Mouse (Mus musculus) right cerebral cortex, adult 18-20 months (tissue): ENCODE data around the gene Opn3.
A peak's percentile ranks its signal among the peaks of the same experiment; 100 is the strongest.

ENCODE experiments used
- DNase-seq: peaks from one replicate; pipeline ENCODE4 v3.0.0; 2022; ENCODE audit warnings: mixed read lengths

The Opn3 gene

DNA sequence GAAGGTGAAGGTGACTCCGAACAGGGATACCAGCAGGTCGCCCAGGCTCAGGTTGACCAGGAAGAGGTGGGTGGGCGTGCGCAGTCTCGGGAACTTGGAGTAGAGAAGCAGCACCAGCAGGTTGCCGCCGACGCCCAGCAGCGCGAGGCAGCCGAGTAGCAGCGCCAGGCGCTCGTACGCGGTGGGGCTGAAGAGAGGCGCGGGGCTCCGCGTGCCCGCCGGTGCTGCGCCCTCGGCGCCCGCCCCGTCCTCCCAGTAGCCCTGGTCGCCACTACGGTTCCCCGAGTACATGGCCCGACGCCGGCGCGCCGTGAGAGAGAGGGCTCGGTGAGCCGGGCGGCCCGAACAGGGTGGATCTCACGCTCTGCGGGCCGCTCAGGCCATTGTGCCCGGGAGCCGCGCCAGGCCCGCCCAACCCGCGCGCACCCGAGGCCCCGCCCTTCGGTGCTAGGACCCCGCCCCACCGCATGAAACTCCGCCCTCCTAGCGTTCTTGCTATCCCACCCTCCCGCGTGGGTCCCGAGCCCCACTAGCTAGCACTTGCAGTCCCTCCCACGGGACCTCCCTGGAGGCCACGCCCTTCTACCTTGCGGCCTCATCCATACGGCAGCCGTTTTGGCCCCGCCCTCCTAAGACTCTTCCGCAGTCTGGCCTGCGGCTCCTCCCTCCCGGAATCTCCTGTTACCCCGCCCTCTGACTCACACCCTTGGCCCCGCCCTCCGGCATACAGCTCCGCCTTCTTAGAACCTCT lies at the start of gene Opn3, which contains the start of gene Chml:
Gene Opn3, minus strand, starts transcription at position 531 of the 751 bp plus-strand sequence.
Gene Chml, minus strand, starts transcription at position 656 of the 751 bp plus-strand sequence.
- DNase-seq: peak; percentile 98

DNA sequence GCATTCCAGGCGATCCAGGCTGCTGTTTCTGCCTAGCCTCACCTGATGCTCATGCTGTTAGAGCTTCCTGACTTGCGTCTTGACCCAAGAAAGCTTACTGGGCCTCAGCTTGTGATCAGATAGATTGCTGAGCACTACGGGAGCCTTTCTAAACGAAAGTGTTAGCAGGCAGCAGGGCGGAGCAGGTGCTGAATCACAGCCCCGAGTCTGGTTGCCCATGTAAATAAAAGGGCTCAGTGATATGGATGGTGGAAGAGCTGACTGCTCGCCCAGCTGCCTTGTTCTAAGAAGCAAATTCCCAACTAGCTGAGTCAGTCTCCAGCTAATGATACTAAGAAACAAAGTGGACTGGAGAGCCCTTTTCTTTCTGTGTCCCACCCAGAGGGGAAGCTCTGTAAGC lies 33.2 kb upstream of the Opn3 start:
- DNase-seq: no peak

DNA sequence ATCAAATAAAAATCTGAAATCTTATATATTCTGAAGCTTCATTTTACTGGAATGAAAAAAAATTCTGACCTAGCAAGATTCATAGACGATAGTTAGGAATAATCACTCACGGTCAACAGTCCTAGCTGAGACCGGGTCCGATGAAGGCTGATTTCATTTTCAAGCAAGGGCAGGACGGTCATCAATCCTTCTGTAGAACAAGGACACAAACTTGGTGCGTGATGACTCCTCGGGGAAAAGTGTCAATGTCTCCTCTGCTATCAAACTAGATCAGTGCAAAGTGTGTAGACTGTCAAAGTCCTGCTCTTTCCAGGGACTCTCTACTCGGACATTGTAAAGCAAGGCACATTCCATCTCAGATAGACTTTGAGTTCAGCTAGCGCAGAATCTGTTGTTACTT lies 24.3 kb upstream of the Opn3 start:
- no peak for DNase-seq

DNA sequence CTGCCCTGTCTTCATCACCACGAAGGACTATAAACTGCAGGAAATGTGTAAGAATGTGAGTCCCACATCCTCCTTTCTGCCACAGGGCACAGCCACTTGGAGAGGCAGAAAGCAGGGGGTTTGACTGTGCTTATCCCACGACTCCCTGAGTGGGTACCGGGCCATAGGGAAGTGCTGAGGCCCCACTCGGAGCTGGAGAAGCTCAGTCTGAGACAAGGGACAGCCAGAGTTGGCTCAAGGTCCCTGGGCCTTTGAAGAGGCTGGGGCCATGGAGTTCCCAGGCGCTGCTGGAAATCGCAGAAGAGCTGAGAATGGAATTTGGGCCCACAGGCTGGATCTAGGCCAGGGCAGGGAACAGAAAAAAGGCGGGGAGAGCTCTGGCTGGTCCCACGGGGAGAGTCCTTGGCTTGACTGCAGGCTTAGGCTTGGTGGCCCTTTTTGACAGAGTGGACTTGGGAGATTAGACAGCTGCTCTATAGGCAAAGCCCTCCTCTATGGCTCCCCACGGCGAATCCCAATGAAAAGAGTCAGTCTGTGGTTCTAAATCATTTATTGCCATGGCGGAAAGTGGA lies 19.8 kb upstream of the Opn3 start:
- no peak for DNase-seq

DNA sequence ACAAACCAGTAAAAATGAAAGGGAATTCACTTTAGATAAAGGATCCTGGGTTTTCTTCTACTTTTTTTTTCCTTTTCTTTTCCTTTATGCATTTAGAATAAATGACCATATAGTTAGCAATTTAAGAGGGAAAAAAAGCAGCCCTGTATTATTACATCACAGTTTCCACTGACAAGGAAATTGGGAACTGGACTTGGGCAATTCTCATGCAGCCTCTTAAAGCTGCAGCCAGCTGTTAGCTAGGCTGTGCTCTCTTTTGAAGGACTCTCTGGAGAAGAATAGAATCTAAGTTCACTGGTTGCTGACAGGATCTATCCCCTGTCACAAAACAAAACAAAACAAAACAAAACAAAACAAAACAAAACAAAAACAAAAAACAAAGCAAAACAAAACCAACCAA lies 15.4 kb upstream of the Opn3 start:
- no peak for DNase-seq

DNA sequence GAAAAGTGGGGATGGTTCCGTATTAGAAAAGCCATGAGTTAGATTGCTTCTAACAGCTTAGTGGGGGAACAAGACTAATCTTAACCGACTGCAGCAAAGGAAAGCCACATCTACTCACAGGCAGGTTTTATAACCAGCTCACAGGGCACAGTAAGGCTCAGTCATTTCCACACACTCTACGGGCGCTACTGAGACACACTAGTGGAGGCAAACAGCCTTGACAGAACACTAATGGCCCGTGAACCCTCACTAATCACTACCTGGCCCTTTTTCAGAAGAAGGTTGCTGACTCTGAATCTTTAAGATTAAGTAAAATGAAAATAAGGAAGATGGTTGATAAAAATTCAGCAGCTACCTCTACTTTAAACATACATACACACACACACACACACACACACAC lies 15.0 kb upstream of the Opn3 start:
- no peak for DNase-seq

DNA sequence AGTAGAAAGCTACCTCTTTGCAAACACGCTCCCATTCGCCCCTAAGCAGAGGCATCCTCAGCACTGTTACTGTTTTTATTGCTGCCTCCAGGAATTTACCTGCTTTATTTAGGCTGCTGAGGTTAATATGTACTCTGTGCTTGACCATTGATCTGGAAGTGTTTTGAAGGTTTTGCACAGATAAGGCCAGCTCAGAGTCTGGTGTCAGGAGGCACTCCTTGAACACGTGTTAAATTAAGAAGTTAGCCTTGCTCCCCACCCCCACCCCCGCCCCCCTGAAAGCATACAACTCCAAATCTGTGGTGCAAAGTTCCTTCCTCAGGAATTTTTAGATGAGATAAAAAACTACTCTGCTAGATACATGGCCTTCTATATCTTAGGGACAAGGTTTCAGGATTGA lies 8.6 kb upstream of the Opn3 start:
- DNase-seq: no peak

DNA sequence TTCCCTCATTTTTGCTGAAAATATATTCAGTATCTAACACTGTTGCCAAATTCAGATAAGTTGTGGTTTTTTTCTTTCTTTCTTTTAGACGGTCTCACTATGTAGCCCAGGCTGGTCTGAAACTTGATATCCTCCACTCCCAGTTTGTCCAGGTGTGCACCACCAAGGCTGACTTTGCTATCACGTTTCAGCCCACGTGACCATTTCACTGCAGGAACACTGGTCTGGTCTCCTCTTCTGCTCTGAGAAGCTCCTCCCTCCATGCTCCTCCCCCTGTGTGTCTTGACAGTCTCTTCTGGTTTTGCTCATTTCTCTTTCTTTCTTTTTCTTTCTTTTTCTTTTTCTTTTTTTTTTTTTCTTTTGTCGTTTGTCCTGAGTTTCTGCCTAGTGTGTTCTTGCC lies 7.2 kb upstream of the Opn3 start:
- DNase-seq: no peak

DNA sequence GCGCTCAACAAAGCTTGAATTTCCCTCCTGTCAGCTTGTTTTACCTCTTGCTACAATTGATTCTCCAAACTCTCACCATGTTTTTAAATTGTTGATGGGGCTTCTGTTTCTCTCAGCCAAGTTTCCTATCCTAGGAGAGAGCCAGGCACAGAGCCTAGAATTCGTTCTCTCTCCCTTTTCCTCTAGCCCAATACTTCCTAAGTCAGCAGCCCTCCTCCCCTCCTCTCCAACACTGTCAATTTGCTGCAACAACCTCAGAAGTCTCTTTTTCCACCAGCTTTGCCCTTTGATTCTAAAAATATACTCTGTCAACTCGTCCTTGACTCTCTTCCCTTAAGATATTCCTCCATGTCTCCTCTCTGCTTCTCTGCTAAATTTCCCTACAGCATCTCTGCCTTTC lies 6.8 kb upstream of the Opn3 start:
- DNase-seq: no peak

DNA sequence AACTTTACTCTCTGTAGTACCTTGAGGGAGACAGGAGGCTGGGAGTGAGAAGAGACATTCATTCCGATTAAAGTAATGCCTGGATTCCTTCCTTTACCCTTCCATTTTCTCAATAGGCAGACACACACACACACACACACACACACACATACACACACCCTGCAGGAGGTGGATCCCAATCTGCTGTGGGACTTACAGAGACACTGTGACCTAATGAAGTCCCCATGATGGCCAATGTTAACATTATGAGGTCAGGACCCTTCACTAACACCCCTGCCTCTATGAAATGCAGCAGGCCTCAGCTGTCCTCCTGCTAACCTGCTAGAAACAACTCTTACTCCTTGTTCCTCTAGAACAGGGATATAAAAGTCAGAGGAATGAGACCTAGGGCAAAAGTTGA lies 5.7 kb upstream of the Opn3 start, which contains the start of gene Wdr64:
Gene Wdr64, plus strand, starts transcription at position 301 of the 400 bp plus-strand sequence.
- DNase-seq: no peak

DNA sequence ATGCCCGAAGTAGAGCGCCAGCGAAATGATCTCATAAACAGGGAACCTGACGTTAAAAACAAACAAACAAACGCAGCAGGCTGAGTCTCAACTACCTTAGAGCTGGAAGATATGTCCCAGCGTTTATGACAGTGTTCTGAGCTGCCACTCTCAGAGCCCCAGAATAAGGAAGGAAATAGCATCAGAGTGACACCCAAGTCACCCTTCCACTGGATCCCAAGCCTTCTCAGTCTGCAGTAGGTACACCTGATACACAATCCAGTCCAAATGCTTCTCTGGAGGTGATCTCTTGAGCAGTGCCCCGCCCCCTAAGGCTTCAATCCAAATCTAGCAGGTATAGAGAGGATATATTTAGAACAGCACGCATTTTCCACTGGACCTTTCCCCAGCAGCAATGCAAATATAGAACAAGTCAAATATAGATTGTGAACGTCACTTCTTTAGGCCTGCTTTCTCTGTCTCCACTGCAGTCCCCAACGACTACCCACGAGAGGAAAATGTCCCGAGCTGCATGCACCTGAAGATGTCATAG lies 919 bp upstream of the Opn3 start:
- no peak for DNase-seq

DNA sequence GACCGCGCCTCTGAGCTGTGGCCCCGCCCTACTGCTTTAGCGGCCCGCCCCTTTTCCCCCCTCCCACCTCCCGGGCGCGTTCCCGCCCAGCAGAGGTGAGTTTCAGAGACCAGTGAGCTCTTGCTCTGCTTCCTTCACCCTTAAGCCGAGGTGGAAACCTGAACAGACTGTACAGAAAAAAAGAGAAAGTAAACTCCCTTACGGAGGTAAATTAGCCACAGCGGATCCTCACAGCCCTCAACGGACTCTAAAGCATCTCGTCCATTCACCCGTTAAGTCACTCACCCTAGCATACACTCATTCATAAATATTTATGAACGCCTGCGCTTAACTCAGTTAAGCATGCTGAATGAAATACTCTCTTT lies 403 bp upstream of the Opn3 start:
- DNase-seq: no peak

DNA sequence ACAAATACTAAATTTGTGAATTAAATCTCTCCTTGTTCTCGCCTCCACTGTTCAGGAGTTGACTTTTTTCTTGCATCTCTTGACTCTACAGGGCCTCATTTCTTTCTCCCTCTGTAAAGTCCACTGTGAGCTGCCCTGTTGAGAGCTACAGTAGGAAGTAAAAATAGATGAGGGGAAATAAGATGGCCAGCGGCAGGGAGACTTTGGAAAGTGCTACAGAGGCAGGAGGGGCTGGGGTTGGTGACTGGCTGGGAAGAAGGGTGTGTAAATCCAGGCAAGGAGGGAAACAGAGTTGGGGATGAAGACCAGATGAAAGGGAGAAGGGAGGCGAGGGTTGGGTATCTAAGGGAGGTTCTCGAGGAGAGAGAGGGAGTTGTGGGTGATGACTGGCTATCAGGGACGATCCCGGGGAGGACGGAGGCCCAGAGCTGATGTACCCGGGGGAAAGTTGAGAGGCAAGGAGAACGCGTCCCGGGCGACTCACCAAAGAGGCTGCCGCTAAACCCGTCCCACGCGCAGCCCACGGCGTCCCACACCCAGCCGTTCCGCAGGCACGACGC lies 810 bp downstream of the Opn3 start:
- DNase-seq: no peak

DNA sequence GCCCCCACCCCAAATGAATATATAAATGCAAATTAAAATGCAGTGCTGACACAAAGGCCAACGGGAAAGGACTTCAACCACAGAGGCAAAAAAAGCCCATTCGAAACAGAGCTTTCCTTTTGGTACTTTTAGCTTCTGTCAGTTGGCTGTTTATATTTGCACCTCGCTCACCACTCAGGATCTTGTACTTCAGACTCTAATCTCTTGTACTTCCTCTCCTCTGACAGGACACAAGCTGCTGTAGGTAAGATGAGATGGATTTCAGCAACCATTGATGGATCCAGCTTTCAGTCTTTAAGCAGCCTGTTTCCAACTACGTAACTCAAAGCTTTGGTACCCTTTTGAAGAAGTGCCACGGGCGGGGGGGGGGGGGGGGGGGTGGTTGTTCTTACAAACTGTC lies 11.6 kb downstream of the Opn3 start:
- DNase-seq: no peak

DNA sequence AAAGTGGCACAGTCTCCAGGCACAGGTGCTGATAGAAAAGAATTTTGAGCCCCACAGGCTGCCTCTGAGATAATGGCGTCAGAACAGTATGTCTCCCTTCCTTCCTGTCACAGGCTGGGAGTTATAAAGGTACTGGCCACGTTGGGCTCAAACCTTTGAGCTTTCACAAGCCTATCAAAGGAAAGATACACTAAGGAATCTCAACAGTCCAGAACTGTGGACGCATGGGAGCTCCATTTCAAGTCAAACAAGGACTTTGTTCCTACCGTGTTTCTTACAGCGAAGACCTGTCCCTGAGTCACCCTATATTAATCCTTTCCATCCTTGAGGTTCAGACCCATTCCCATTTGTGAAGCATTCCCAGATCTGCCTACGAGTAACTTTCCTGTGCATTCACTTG lies 15.1 kb downstream of the Opn3 start:
- DNase-seq: no peak

DNA sequence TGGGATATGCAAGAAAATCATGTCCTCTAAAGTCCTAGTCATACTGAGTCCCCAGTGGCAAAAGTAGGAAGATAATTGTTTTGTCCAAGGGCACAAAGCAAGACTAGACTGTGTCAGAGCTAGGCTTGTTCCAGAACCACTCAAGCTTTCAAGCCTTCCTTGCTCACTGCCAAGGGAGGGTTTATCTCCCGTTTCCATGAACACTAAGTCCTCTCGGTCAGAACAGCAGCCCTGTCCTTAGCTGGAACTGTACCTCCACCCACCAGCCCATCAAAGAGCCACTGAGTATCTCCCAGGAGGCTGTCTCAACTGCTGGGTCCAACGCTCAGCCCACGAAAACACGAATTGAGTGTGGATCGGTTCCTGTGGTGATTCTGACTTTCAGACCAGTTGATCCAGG lies 17.5 kb downstream of the Opn3 start:
- DNase-seq: no peak

DNA sequence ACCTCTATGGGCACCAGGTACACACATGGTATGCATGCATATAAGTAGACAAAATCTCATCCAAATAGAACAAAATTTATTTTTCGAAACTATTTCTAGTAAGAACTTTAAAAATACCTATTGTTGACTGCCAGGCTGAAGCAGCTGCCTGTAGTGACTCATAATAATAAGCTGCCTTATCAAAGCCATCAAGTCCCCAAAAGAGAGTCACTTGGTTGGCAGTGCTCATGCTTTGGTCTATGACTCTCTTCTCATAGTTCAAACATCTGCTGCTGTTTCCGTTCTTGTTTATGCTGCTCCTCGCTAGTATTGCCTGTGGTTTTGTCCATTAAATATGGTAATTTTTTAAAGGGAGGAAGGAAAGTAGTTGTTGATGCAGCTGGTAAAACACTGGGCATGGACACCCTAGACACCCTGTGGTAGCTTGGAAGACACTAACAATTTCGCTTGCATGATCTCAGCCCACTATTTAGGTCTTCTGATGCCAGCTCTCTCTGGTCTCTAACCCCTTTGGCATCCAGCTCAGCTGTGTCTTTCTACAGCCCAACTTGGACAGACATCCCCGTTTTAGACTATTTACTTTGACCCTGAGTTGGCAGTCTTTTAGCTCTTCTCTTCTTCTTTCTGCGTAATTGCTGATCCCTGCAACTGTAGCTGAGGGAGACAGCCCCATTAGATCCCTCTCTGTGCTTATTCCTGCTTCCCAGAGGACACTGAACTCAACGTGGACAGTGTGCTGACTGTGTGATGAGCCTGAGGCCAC lies 18.8 kb downstream of the Opn3 start:
- DNase-seq: no peak

DNA sequence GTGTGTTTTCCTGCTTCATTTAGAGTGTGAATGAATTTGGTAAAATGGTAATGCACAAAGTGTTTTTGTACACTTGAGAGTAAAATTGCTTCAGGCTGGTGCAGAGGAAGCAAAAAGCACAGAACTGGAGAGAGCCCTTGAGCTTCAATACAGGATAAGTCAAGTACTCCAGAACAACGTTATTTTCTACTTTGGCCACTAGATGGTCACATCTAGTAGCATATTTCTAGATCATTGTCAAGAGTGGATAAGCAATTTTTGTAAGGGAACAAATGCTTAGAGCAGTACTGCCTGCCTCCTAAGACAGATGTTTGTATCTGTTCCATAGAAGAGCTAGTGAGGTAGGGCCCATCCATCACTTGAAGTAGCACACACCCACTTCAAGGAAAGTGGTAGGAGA lies 20.9 kb downstream of the Opn3 start:
- no peak for DNase-seq

DNA sequence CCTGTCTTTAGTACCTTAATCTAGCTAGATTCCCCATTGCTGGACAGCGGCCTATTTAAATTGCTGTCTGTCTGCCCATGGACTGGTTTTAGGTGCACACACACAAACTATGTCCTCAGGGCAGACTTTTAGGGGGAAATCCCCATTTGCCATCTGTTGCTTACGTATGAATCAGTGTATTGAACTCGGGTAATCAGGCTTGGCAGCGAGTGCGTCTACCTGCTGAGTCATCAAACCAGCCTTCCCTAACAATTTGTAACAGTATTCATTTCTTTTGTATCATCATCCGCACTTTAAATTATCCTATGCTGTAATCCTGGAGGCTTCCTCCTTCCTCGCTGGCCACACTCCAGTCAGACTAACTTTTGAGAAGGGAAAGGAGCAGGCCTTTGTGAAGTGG lies 22.5 kb downstream of the Opn3 start:
- no peak for DNase-seq

DNA sequence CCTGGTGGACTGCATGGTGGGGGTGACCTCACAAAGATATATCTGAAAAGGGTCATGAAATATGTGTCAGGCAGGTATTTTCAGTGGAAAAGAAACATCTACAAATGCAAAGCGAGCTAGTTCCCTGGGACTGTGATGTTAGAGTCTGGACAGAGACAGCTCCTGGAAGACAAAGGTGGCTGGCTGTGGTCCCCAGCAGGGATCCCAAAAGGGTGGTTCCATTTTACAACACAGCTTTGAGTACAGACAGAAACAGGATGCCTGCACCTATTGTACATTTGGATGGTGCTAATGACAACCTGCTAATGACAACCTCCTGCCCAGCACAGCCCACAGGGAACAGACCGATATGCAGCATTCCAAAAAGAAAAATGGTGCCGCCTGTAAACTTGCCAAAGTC lies 23.1 kb downstream of the Opn3 start:
- no peak for DNase-seq

DNA sequence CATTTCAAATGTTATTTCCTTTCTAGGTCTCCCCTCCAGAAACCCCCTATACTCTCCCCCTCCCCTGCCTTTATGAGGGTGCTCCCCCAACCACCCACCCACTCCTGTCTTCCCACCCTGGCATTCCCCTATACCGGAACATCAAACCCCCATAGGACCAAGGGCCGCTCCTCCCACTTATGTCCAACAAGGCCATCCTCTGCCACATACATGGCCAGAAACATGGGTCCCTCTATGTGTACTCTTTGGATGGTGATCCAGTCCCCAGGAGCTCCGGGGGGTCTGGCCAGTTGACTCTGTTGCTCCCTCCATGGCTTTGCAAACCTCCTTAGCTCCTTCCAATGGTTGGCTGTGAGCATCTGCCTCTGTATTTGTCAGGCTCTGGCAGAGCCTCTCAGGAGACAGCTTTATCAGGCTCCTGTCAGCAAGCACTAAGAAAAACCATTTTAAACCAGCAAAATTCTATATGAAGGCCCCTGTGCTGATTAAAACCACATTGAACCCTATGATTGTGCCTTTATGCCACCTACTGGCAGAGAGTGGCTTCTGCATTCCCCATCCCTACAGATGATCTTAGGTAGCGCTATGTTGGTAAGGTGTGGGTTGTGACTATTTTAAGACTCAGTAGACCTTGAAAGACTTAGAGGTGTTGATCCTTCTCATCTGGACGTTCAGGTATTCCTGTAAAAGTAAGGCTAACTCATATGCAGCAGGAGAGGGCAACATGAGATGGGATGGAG lies 23.7 kb downstream of the Opn3 start:
- DNase-seq: peak; percentile 23

DNA sequence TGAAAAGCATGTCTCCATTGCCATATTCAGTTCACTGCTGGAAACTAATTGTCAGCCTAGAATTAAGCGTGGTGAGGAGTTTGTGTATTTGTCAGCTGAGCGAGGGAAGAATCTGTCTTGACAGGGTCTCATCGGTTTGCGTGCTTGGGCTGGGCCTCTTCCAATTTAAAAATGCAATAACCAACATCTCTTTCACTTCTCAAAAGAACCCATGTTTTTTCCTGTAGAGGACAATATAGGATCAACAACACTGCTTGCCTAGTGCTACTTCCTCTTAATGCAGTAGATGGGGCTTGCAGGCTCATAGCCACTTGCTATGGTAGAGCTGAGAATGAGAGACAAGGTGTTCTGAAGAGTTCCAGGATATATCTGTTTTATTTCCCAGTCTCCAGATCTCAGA lies 32.7 kb downstream of the Opn3 start:
- DNase-seq: no peak

DNA sequence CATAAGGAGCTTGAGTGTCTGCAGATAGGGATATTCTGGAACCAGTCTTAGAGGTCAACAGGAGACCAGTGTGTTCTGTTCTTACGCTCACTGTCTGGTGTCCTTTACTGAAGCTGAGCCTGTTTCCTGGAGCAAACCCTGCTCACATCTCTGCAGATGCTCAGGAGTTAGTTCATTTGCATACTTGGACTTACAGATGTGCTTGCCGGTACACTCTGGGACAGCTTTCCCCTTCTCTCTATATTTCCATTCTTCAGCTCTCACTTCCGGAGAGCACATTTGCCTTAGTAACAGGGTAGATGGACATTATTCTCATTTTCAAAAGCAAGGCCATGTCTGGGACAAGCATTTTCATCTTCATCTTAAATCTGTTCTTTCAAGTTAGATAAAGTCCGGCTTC lies 44.0 kb downstream of the Opn3 start:
- DNase-seq: no peak
